Mouse (Mus musculus) left cerebral cortex, postnatal 25 days (tissue): Measurements from ENCODE around the gene Gm15448. TPM values are rescaled to one million over a fixed set of nuclear protein-coding genes. Genes with fewer than 3 reads are reported as not detected.
"Not testable (repeated sequence)": the region's sequence is repeated elsewhere in the genome, so short reads cannot be mapped to it uniquely, and the experiment has no call there.

Experiments used
- DNase-seq, 2 experiments: peaks; one replicate each; pipeline ENCODE4 v3.0.0; 2022; ENCODE audit warnings: low spot score in 2 of 2, mixed read lengths in 1 of 2
- intact Hi-C: fragments of 180-260 bp; cut with DNase I; formaldehyde crosslinking; loops from one replicate; pipeline ENCODE4 v1.15.1; 2025
- total RNA-seq, 2 experiments: library from RNA; stranded (reverse); gene quantifications; 2 replicates each; pipeline ENCODE4 v1.2.3; 2021

Gene Gm15448
- not detected for total RNA-seq

GRCm38 (mm10) chr7:3825599-3825998, at the start of gene Gm15448:
Gene Gm15448, minus strand, starts transcription at chr7:3825687.
- DNase-seq, intact Hi-C loops: not testable (repeated sequence)

- intact Hi-C loops, result not testable (repeated sequence)
These were observed 49.5 kb upstream of the Gm15448 start for GRCm38 (mm10) chr7:3875032-3875431.

GRCm38 (mm10) chr7:3844951-3845350, 19.5 kb upstream of the Gm15448 start, which contains the start of gene Pira2:
Gene Pira2, minus strand, starts transcription at chr7:3845051.
- DNase-seq, intact Hi-C loops: not testable (repeated sequence)

More at GRCm38 (mm10) chr7:3875032-3875431, 49.5 kb upstream of the Gm15448 start:
- not testable (repeated sequence) for DNase-seq

GRCm38 (mm10) chr7:3837854-3838253, 12.4 kb upstream of the Gm15448 start:
- DNase-seq, intact Hi-C loops: not testable (repeated sequence)

- intact Hi-C loops, DNase-seq: not testable (repeated sequence)
These were observed 5.1 kb upstream of the Gm15448 start for GRCm38 (mm10) chr7:3830633-3831032.

GRCm38 (mm10) chr7:3811912-3812311, 13.6 kb downstream of the Gm15448 start:
- DNase-seq, result not testable (repeated sequence)
- intact Hi-C loops, result loop anchor here (10.0 kb wide), 1 partner anchor 93 kb away; no protein-coding TSS in a partner anchor

- DNase-seq, intact Hi-C loops: not testable (repeated sequence)
These were observed 22.6 kb downstream of the Gm15448 start for GRCm38 (mm10) chr7:3802935-3803334.

GRCm38 (mm10) chr7:3799940-3800339, 25.5 kb downstream of the Gm15448 start:
- DNase-seq, intact Hi-C loops: not testable (repeated sequence)

GRCm38 (mm10) chr7:3796286-3796685, 29.2 kb downstream of the Gm15448 start:
- intact Hi-C loops, DNase-seq: not testable (repeated sequence)

Other genes with a start within 250 kb of the Gm15448 start
- 1 to 10 TPM in 1 of 2 experiments, under 1 TPM in 1; 0.66 to 1.1 TPM for gene Oscar, start 209.5 kb downstream of the Gm15448 start, total RNA-seq
- 100 to 1,000 TPM; 542 to 549 TPM for gene Ndufa3, start 208.3 kb downstream of the Gm15448 start, total RNA-seq
- gene Tfpt, start 195.8 kb downstream of the Gm15448 start, total RNA-seq, result 10 to 100 TPM; 40.6 to 45.0 TPM
- gene Prpf31, start 195.7 kb downstream of the Gm15448 start, total RNA-seq, result 10 to 100 TPM; 45.4 to 46.2 TPM
- gene Cnot3, start 180.4 kb downstream of the Gm15448 start, total RNA-seq, result 10 to 100 TPM; 53.1 to 58.1 TPM
- gene Leng1, start 159.8 kb downstream of the Gm15448 start, total RNA-seq, result 1 to 10 TPM; 5.0 to 5.7 TPM
- 1 to 10 TPM; 6.5 to 7.1 TPM for gene Tmc4, start 148.1 kb downstream of the Gm15448 start, total RNA-seq
- 10 to 100 TPM; 71.6 to 73.4 TPM for gene Tsen34, start 132.8 kb downstream of the Gm15448 start, total RNA-seq
- 100 to 1,000 TPM; 212 to 220 TPM for gene Mboat7, start 132.2 kb downstream of the Gm15448 start, total RNA-seq
- 100 to 1,000 TPM; 322 to 328 TPM for gene Rps9, start 121.7 kb downstream of the Gm15448 start, total RNA-seq
- gene Pirb, start 105.3 kb downstream of the Gm15448 start, total RNA-seq, result under 1 TPM; 0.18 to 0.21 TPM
- not detected for gene Pira2, start 19.4 kb upstream of the Gm15448 start, total RNA-seq
- not detected for gene Gm14548, start 72.4 kb upstream of the Gm15448 start, total RNA-seq
- gene Lilra6, start 89.8 kb upstream of the Gm15448 start, total RNA-seq, result not detected
- gene Lair1, start 237.5 kb upstream of the Gm15448 start, total RNA-seq, result 1 to 10 TPM; 5.2 to 6.6 TPM